ENCODE assay signal across 21 mouse cellular contexts in genomic region chr17:75763391-75763790, GRCm38 (mm10).
DNase-seq lines count a peak whose midpoint lies in the region; ATAC-seq lines count a peak whose summit lies in the region.
"Had no signal": no experiment of that assay in that cellular context is flagged by ENCODE, and none has a peak within 500 bp of the region (broad histone marks: within the 10 kb centered on the region; RNA-seq: fewer than 3 reads in every experiment).

No protein-coding gene starts in this region.

- peak; percentile 61 to 73 for DNase-seq in layer of hippocampus, adult 18-20 months (ENCODE audit: low spot score in 2 of 2)
- DNase-seq in layer of hippocampus, postnatal 10 days (ENCODE audit: low spot score in 2 of 2): no peak
- peak; percentile 51 for DNase-seq in Muller cell, postnatal 12 days (ENCODE audit: inconsistent ontology term)
- DNase-seq in layer of hippocampus, adult 8-10 months (ENCODE audit: low spot score in 2 of 2): peak; percentile 48 to 62
- peak; percentile 34 to 89 for DNase-seq in left cerebral cortex, postnatal 25 days (ENCODE audit: low spot score in 2 of 2)
- DNase-seq in thymus, adult 18-20 months: no peak
- DNase-seq: adrenal gland, adult 2 months; cerebellum, adult 9-11 months; gastrocnemius, postnatal 25 days; heart, adult 2 months; retina, postnatal 1 day had no signal

- no peak overlapping the region for H3K27ac ChIP-seq in kidney, embryonic 14.5 days (ENCODE audit: low read depth, low read length)
- H3K27ac ChIP-seq: embryonic facial prominence, embryonic 13.5 days; forebrain, embryonic 15.5 days; heart, adult 2 months; heart, embryonic 15.5 days; liver, embryonic 14.5 days; lung, embryonic 15.5 days; stomach, embryonic 15.5 days had no signal

- no peak overlapping the region for H3K9ac ChIP-seq in kidney, embryonic 14.5 days (ENCODE audit: low read depth, low read length)
- H3K9ac ChIP-seq: embryonic facial prominence, embryonic 13.5 days; forebrain, embryonic 15.5 days; heart, embryonic 15.5 days; liver, embryonic 14.5 days; lung, embryonic 15.5 days; stomach, embryonic 15.5 days had no signal

- intact Hi-C loops in left cerebral cortex, postnatal 25 days (cut with DNase I): no loop called here

- no peaks in the 10 kb centered on the region for H3K9me3 ChIP-seq in kidney, embryonic 14.5 days (ENCODE audit: control insufficient read depth, low read length)
- H3K9me3 ChIP-seq: embryonic facial prominence, embryonic 13.5 days; forebrain, embryonic 15.5 days; heart, embryonic 15.5 days; lung, embryonic 15.5 days; stomach, embryonic 15.5 days had no signal

- no peaks in the 10 kb centered on the region for H3K4me1 ChIP-seq in kidney, embryonic 14.5 days (ENCODE audit: control insufficient read depth, insufficient read depth, low read length)
- H3K4me1 ChIP-seq: embryonic facial prominence, embryonic 13.5 days; forebrain, embryonic 15.5 days; heart, embryonic 15.5 days; lung, embryonic 15.5 days; stomach, embryonic 15.5 days had no signal

- no peaks in the 10 kb centered on the region for H3K36me3 ChIP-seq in kidney, embryonic 14.5 days (ENCODE audit: control insufficient read depth, insufficient read depth, low read length)
- H3K36me3 ChIP-seq: embryonic facial prominence, embryonic 13.5 days; forebrain, embryonic 15.5 days; heart, embryonic 15.5 days; lung, embryonic 15.5 days; stomach, embryonic 15.5 days had no signal

- H3K4me2 ChIP-seq in kidney, embryonic 14.5 days (replicated peaks; ENCODE audit: low read depth, low read length): no peak overlapping the region
- H3K4me2 ChIP-seq: embryonic facial prominence, embryonic 13.5 days; forebrain, embryonic 15.5 days; heart, embryonic 15.5 days; lung, embryonic 15.5 days; midbrain, embryonic 11.5 days; stomach, embryonic 15.5 days had no signal

- no peak overlapping the region for H3K4me3 ChIP-seq in kidney, embryonic 14.5 days (ENCODE audit: low read length)
- H3K4me3 ChIP-seq: embryonic facial prominence, embryonic 13.5 days; forebrain, embryonic 15.5 days; heart, adult 2 months; heart, embryonic 15.5 days; lung, embryonic 15.5 days; stomach, embryonic 15.5 days had no signal

- H3K27me3 ChIP-seq in kidney, embryonic 14.5 days (ENCODE audit: control insufficient read depth, insufficient read depth, low read length): no peaks in the 10 kb centered on the region
- H3K27me3 ChIP-seq: embryonic facial prominence, embryonic 13.5 days; forebrain, embryonic 15.5 days; heart, embryonic 15.5 days; lung, embryonic 15.5 days; stomach, embryonic 15.5 days had no signal

- 89% methylated on average over 2 of the region's 2 CpGs for WGBS in kidney, embryonic 14.5 days

- ATAC-seq in kidney, embryonic 14.5 days (ENCODE audit: low FRiP score, low TSS enrichment): no peak
- ATAC-seq: forebrain, embryonic 15.5 days; hindbrain, embryonic 16.5 days; intestine, postnatal 0 days had no signal

Comparison
In these comparisons a context has a peak if more than half of its experiments do, and no peak if none do; other contexts are left out.
1. DNase-seq: peak in layer of hippocampus, adult 18-20 months (2 of 2), Muller cell, postnatal 12 days (single experiment), layer of hippocampus, adult 8-10 months (2 of 2) and left cerebral cortex, postnatal 25 days (2 of 2); none in layer of hippocampus, postnatal 10 days (0 of 2) and thymus, adult 18-20 months (0 of 2).